In the genomic region with DNA sequence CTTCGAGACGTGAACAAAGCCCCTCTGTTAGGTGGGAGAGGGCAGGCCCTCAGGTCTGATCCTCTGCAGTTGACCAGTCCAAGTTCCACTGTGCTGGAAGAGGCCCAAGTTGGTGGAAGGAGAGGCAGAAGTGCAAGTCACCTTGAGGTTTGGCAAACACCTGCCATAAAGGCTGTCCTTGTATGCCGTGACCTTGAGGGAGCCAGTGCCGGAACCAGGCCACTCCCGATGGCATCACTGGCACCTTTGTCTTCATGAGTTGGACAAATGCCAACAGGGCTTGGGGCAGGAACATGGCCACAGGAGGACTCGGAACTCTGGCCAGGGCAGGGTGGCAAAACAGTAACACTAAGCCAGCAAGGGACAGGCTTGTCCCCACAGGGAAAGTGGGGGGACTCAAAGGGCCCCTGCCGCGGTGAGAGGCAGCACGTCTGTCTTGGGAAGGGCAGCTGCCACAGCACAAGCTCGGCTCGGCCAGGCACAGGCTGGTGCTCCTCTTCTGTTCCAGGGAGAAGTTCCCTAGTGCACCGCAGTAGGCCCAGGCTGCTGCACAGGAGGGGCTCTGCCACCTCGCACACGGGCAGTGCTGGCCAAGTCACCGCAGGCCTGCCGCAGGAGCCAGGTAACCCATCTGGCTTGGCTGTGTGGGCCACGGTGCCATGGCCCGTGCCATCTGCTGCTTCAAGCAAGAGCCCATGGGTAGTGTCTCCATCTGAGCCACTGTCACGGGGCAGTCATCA, we compare ENCODE assay signal across 8 mouse cellular contexts. TPM values are rescaled to one million over a fixed set of nuclear protein-coding genes. Genes with fewer than 3 reads are reported as not detected.
A peak's percentile ranks its signal among the peaks of the same experiment; 100 is the strongest.
DNase-seq lines count a peak whose midpoint lies in the region; ATAC-seq and TF ChIP-seq lines count a peak whose summit lies in the region.

No protein-coding gene starts in this region.

- no peak for TF ChIP-seq EP300 in heart, postnatal 0 days (IDR thresholded peaks at IDR 0.05; ENCODE audit: low read depth)

- no peak overlapping the region for H3K9ac ChIP-seq in hindbrain, embryonic 13.5 days
- no peak overlapping the region for H3K9ac ChIP-seq in hindbrain, embryonic 12.5 days
- H3K9ac ChIP-seq in heart, postnatal 0 days (replicated peaks; ENCODE audit: low read depth, low read length): 0 out of 2 replicates have a peak overlapping the region, but pooled peaks have one; percentile 24

- peak overlapping the region; percentile 8; the same call in 1 of the 2 replicates for H3K27ac ChIP-seq in hindbrain, embryonic 13.5 days
- H3K27ac ChIP-seq in hindbrain, embryonic 12.5 days: no peak overlapping the region
- H3K27ac ChIP-seq in heart, postnatal 0 days (ENCODE audit: low read depth): peak overlapping the region; percentile 58

- no peak for ATAC-seq in hindbrain, embryonic 13.5 days (ENCODE audit: low FRiP score)
- ATAC-seq in hindbrain, embryonic 12.5 days (ENCODE audit: low FRiP score): no peak
- ATAC-seq in cerebellum, adult (ENCODE audit: insufficient number of reproducible peaks, low FRiP score, low TSS enrichment): peak; percentile 43; the same call in 1 of the 2 replicates
- ATAC-seq in heart, postnatal 0 days (ENCODE audit: insufficient read depth, low read depth): 0 out of 2 replicates have a peak, but pooled peaks have one; percentile 16

- H3K4me1 ChIP-seq in hindbrain, embryonic 13.5 days (replicated peaks): peaks cover 52% of the 10 kb centered on the region
- peaks cover 35% of the 10 kb centered on the region for H3K4me1 ChIP-seq in hindbrain, embryonic 12.5 days
- H3K4me1 ChIP-seq in heart, postnatal 0 days (ENCODE audit: control insufficient read depth, insufficient read depth): peaks cover 14% of the 10 kb centered on the region; the same call in 1 of the 2 replicates

- H3K27me3 ChIP-seq in hindbrain, embryonic 13.5 days: no peaks in the 10 kb centered on the region
- no peaks in the 10 kb centered on the region for H3K27me3 ChIP-seq in hindbrain, embryonic 12.5 days
- no peaks in the 10 kb centered on the region for H3K27me3 ChIP-seq in heart, postnatal 0 days (ENCODE audit: control insufficient read depth, insufficient read depth, low read length)

- DNase-seq in heart, postnatal 0 days (ENCODE audit: low spot score): no peak
- peak; percentile 85 to 88 for DNase-seq in kidney, postnatal 36 days
- no peak for DNase-seq in adipocyte (ENCODE audit: low spot score)
- DNase-seq in frontal cortex, adult 2 months (ENCODE audit: extremely low spot score in 1 of 2, low spot score in 1 of 2): no peak
- no peak for DNase-seq in layer of hippocampus, adult 11-12 months (ENCODE audit: low spot score)

- H3K4me3 ChIP-seq in hindbrain, embryonic 13.5 days: no peak overlapping the region
- H3K4me3 ChIP-seq in hindbrain, embryonic 12.5 days: no peak overlapping the region
- H3K4me3 ChIP-seq in heart, postnatal 0 days (ENCODE audit: low read depth, low read length): no peak overlapping the region

- no peak overlapping the region for H3K4me2 ChIP-seq in hindbrain, embryonic 13.5 days
- H3K4me2 ChIP-seq in hindbrain, embryonic 12.5 days (replicated peaks): no peak overlapping the region
- no peak overlapping the region for H3K4me2 ChIP-seq in heart, postnatal 0 days (ENCODE audit: low read depth, low read length)

- WGBS in hindbrain, embryonic 13.5 days: 86% methylated on average over 19 of the region's 19 CpGs
- WGBS in hindbrain, embryonic 12.5 days: 87% methylated on average over 19 of the region's 19 CpGs
- WGBS in heart, postnatal 0 days: 73% methylated on average over 19 of the region's 19 CpGs

- H3K36me3 ChIP-seq in hindbrain, embryonic 13.5 days: peaks cover 33% of the 10 kb centered on the region
- H3K36me3 ChIP-seq in hindbrain, embryonic 12.5 days: peaks cover 33% of the 10 kb centered on the region
- H3K36me3 ChIP-seq in heart, postnatal 0 days (replicated peaks; ENCODE audit: control insufficient read depth, insufficient read depth, low read length): peaks cover 9% of the 10 kb centered on the region

- TF ChIP-seq CTCF in heart, postnatal 0 days (IDR thresholded peaks at IDR 0.05; ENCODE audit: low read depth): no peak

- no peaks in the 10 kb centered on the region for H3K9me3 ChIP-seq in hindbrain, embryonic 13.5 days
- H3K9me3 ChIP-seq in hindbrain, embryonic 12.5 days (replicated peaks): no peaks in the 10 kb centered on the region
- H3K9me3 ChIP-seq in heart, postnatal 0 days (replicated peaks; ENCODE audit: control insufficient read depth, low read length): no peaks in the 10 kb centered on the region

RNA-seq across cellular contexts. Expression of gene Tesc, which starts 38.1 kb away (rescaled TPM):
- polyA plus RNA-seq in hindbrain, embryonic 13.5 days (2015; fragmentation: Nextera tagmentation; extraction: Ambion mirVana): 1.6 and 2.0 TPM in 2 replicates
- 0.53 and 0.56 TPM in 2 replicates for polyA plus RNA-seq in hindbrain, embryonic 12.5 days (2016; fragmentation: Nextera tagmentation; extraction: Ambion mirVana)
- 17.6 and 19.6 TPM in 2 replicates for total RNA-seq in heart, postnatal 0 days (2014; rRNA removed; ENCODE audit: low replicate concordance)
- 19.0 and 20.7 TPM in 2 replicates for polyA plus RNA-seq in heart, postnatal 0 days (2015; fragmentation: Nextera tagmentation; extraction: Ambion mirVana)
- polyA plus RNA-seq in frontal cortex, adult 2 months (2012; rRNA removed): 56.2 and 60.6 TPM in 2 replicates

Comparison
In these comparisons a context has a peak if more than half of its experiments do, and no peak if none do; other contexts are left out.
1. ATAC-seq: peak in cerebellum, adult (single experiment) and heart, postnatal 0 days (single experiment); none in hindbrain, embryonic 13.5 days (single experiment) and hindbrain, embryonic 12.5 days (single experiment).
2. DNase-seq: peak in kidney, postnatal 36 days (2 of 2); none in heart, postnatal 0 days (single experiment), adipocyte (single experiment), frontal cortex, adult 2 months (0 of 2) and layer of hippocampus, adult 11-12 months (single experiment).